Mouse (Mus musculus) layer of hippocampus, postnatal 10 days (tissue): ENCODE measurements at regions not wholly inside any gene's neighbourhood (a gene's known extent, or its start where the extent isn't known, plus 50 kb on each side); places are given as distances from the start of the nearest gene placed in this dataset.

Experiments
- DNase-seq, 2 experiments: peaks; one replicate each; pipeline ENCODE4 v3.0.0; 2021; ENCODE audit warnings: low spot score in 2 of 2

DNA sequence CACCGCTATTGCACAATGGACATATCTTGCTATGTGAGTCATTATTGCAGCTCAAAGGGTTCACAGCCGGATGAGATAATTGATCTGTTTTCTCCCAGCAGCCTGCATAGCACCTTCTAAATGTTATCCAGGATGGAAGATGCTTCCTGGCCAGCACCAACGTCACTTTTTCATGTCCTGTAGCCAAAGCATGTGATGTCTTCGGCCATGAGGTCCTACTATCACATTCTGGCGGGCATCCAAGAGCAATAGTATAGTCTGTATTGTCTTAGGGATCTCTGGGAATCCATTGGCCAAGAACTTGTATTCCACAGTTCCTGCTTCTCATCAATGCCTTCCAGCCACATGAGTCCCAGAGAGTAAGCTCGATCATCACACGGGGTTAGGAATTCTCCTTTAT is 70.6 kb downstream of the Npy start:
- DNase-seq, result no peak

DNA sequence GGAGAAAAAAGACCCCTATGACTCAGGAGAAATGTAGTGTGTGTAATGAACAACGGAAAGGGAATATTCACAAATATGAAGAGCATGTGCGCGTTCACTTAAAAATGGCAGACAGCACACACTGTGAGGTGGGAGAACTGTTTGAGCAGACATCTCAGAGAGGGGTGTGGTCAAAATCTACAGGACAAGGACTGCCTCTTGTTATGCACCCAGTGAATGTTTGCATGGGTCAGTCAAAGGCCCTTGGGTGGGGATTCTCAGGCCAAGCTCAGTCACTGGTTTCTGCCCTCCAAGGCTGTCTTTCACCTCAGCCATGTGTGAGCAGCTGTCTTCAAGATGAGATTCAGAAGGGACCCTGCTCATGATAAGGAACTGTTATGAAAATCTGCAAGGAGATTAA is 76.6 kb downstream of the Npy start:
- no peak for DNase-seq

DNA sequence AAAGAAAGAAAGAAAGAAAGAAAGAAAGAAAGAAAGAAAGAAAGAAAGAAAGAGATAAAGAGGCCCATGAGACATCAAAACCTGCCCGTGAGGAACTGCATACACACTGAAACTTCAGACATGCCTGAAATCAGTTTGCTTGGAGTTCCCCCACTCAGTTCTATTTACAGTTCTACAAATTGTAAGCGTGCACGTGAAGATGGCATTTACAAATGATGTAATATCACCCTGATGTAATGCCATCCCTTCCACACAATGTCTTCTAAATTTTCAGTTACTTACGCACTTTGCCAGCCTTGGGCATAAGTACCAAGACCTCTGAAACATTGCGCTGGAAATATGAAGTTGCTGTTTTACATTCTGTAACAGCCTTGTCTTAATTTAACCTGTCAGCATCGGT is 79.0 kb downstream of the Npy start:
- DNase-seq, result no peak

DNA sequence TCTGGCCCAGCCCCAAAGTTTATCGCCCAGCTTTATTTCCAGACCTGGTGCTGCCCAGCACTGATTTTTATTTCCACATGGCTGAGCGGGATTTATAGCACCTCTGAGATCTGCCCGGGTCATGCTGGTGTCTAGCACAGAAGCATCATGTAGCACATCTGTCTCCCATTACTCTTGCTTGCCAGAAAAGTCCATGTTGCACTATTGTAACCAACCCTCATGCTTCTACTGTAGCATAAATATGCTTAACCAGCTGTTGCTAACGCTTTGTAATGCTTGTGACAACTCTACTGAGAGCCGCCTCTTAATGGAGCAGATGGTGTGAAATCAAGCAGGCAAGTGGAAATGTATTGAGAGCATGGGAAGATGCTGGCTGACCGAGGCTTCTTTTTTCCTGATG is 81.5 kb downstream of the Npy start:
- no peak for DNase-seq

DNA sequence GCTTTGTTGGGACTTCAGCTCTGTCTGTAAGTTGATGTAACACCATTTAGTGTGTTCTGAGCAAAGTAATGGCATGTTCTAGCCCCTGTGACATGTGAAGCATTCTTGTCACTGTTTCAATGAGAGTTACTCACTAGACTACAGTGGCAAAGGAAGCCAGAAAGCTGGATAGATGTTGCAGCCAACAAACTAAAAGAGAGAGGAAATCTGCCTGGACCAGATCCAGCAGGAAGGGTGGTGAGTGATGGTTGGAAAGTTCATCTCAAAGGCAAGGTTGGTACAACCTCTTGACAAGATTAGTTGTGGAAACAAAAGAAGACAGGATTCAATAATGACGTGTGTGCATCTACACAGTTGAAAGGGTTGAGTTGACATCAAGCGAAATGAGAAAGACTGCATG is 83.9 kb downstream of the Npy start:
- DNase-seq, result no peak

DNA sequence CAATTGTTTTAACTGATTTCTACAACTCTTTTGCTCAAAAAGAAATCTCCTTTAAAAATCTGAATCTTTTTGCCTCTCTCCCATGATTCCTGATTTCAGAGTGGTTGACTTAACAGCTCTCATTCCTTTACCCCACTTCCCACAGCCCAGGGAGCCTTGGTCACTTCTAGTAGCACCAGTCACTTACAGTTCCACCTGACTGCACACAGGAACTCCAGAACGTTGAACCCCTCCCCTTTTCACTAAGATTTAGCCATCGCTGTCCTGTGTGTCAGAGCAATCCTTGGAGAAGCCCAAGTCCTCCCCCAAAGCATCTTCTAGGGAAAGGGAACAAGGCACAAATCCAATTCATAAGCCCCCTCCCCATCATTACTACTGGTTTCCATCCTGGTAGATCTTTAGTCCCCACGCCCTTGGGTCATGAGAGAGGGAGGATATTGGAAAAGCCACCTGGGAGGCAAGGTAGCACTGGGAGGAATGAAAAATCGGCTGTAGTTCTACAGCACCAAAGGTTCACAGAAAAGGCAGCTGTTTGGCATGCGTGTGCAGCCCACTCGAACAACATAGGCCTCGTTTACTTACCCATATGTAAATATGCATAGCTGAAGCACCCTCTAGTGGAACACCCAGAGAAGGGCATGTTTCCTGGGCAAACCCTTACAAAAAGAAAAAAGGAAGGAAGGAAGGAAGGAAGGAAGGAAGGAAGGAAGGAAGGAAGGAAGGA is 96.7 kb downstream of the Npy start:
- DNase-seq, result peak; percentile 16 to 37

DNA sequence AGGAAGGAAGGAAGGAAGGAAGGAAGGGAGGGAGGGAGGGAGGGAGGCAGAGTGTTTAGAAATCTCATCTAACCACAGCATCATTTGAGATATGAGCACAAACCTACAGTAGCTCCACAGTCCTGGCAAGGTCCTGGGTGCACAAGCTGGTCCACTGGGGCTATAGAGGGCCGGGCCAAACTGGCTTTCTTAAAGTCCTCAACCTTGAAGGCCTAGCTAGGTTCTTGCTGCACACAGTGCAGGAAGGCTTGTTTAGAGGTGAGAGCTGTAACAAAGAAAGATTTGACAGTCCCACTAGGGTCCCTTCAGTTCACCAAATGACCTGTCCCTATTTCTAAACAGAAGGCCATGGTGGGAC is 97.3 kb downstream of the Npy start:
- DNase-seq, result no peak

DNA sequence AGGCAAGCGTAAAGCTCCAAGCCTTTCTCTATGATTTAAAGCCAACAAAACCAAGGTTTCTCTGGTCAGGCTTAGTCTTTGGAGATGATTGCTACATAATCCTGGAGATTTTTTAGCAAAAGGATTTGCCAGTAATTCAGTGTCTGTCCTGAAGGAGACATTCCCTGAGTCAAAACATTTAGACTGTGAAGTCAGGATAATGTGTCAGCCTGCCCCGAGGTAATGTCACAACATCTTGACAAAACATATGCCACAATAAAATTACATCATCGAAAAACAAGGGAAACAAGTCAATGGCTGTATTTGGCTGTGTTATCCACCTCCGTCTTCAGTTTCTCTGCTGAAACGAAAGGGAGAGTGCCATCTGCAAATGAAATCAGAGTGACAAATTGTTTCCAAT is 101.8 kb downstream of the Npy start:
- no peak for DNase-seq

DNA sequence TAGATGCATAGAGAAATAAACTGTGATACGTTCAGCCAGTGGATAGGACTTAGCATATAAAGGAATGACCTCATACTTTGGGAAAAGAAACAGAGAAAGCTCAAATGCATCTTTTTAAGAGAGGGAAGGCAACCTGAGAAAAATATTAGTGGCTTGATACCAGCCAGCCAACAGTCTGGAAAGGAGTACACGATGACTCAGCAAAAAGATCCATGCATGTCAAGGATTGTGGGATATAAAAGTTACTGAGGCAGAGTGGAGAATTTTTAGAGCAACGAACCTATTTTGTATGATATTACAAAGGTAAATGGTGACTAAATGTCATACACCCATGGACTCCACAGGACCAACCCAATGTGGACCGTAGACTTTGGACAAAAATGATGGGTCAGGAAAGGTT is 105.6 kb downstream of the Npy start:
- no peak for DNase-seq

DNA sequence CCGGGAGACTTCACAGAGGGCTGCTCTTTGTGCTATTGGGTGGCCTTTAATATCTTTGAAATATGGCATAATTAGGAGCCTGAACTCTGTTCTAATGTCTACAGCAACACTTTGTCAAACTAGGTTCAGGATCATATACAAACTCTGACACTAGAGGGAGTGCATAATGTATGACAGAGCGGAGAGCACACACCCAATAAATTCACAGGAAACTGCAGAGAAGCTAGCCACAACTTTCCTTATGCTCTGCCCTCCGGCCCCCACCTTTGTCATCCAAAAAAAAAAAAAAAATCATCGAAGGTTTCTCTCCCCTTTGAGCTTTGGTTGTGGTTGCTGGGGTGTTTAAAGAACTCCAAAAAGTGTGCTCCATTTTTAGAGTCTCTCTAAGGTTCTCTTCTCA is 107.6 kb downstream of the Npy start:
- DNase-seq, result no peak

DNA sequence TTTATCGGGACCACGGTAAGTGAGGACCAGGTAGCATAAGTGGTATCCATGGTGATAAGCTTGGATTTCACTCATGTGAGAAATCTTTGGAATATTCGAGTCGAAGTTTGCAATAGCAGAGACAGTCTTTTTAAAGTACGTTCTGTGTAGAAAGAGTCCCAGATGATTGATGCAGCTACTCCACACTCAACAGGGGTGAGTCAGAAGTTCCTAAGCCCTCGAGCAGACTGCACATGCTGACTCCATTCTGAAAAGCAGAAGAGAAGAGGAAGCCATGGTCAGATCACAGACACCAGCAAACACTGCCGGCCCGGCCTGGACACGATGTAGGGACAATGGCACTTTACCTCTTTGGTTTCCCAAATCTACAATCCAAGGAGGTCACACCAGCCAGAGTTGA is 120.6 kb downstream of the Npy start:
- no peak for DNase-seq

DNA sequence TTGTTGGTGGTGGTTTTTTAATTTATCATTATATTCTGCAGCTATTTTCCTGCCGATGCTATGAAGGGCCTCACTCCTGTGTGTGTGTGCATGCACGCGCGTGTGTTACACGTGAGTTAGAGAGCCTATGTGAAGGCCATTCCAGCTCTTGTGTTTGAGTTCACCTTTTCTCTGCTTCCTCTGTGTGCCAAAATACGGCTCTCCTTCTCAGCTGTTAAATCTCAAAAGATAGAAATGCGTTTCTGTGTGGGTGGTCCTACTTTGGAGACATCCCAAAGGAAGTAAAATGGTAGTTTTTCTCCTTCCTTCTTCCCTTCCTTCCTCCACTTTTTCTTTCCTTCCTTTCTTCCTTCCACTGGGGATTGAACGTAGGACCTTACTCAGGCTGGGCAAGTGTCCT is 136.4 kb downstream of the Npy start:
- DNase-seq, result no peak

DNA sequence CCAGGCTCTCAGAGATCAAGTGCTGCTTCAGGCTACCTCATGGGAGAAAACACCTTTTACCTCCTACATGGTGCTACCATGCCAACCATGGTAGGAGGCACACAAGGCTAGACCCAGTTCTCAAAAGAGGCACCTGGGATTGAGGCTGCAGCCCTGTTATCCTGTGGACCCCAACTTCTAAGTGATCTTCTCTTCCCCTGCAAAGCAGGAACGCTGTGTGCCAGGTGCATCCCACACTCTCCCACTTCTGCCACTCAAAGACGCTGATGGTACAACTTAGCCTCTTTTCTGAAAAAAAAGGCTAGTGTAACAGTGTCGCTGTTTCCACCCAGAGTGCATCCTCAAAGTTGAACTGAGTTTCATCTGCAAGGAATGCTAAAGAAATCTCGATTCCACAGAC is 138.7 kb downstream of the Npy start:
- DNase-seq, result no peak

DNA sequence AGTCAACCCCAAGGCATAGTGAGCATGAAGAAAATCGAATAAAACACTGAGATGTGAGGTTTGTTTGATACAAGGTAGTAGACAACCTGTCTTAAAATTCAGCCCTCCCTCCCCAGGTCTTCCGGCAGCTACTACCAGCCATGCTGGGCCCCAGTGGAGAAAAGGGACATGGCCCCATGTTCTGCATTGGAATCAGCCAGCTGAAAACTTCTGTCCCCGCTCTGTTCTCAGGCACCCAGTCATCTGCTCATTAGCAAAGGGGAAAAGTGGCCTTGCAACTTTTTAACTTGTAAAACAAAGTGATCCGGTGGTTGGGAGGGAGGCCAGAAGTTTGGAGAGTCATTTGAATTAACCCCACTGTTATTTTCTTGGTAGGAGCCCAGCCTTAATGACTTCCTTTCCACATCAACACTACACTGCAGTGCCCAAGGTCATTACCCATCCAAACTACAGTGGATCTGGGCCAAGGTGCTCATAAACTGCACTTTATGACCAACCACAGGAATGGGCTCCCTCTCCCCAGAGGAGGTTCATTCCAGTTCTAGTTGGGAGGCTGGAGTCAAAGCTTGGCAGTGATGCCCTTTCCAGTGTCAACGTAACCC is 143.5 kb downstream of the Npy start:
- no peak for DNase-seq

DNA sequence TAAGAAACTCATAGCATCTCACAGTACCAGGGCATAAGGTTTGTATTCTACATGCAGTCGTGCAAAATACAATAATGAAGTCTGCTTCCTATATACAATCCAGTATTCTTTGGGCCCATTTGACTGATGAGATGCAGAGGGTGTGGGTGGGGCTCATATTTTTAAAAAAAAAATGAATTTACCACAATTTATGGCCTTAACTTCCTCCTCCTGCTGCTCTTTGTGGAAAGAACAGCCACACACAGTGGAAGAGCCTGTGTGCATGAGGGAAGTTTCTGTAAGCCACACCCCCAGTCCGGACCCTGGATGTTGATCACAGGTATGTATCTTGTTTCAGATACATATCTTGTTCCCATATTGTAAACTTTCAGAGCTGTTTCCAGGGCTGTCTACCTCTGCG is 143.5 kb upstream of the Mpp6 start:
- no peak for DNase-seq

DNA sequence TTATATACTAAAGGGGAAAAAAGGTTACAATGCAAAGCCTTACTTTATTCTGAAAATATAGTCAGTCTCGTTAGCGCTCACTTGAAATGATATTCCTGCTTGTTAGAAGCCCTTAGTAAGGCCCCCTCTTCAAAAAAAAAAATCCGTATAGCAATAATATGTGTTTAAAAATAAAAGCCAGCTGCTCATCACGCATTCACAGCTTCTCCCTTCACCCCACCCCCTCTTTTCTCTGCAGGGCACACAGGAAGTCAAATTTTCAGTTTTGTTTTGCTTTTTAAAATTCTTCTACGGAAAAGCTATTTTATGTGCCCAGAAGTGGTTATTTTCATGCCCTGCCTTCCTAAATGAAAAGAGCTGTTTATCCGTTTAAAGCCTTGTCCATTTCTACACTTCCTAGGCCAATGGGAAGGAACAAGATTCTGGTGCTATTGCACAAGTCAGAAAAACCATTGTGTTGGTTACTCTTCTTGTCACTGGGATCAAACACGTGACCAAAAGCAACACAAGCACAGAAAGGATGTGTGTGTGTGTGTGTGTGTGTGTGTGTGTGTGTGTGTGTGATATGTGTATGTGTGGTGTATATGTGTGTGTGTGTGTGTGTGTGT is 136.7 kb upstream of the Mpp6 start:
- DNase-seq, result no peak

DNA sequence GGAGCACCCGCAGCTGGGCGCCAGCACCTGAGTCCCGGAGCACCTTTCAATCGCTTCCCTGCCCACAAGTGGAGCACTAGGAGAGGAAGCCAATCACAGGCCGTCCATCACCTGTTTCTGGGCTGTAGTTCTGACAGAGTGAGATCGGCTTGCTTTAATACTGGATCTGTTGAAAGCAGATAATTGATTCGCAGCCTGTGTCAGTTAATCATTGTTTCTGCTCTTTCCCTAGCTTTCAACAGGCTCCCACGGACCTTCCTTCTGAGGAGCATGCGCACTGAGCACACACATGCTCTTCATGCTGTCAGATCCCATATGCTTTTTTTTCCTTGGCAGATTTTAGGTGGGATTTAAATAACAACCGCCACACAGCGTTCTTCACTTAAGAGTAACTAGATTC is 132.3 kb upstream of the Mpp6 start:
- DNase-seq, result peak; percentile 32 to 49

DNA sequence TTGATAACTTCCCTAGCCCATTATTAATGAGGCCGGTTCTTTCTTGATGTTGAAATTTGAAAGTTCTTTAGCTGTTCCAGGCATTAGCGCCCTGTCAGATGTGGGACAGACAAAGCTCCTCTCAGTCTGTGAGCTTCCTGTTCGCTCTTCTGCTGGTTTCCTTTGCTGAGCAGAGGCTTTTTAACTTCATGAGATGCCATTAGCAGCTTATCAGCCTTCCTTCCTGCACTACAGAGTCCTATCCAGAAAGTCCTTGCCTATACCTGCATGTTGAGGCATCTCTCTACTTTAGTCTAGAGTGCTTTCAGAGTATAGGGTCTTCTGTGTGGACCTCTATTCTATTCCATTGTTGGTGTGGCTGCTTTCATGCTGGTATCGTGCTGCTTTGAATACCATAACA is 126.3 kb upstream of the Mpp6 start:
- DNase-seq, result no peak

DNA sequence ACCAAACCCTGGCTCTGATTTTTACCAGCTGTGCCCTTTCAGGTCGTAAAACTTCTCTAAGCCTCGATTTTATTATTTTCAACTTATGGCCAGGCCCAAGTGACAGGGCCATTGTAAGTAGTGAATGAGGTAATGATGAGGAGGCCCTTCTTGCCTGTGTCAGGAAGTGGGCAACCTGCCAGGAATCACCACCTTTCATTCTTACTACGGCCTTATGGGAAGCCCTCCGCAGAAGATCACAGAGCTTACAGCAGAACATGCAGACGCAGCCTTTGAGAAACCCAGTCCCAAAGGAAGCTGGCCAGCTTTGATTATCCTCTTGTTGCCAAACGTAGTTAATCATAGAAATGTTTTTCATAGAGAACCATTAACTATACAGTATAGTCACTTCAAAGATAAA is 124.9 kb upstream of the Mpp6 start:
- DNase-seq, result no peak

DNA sequence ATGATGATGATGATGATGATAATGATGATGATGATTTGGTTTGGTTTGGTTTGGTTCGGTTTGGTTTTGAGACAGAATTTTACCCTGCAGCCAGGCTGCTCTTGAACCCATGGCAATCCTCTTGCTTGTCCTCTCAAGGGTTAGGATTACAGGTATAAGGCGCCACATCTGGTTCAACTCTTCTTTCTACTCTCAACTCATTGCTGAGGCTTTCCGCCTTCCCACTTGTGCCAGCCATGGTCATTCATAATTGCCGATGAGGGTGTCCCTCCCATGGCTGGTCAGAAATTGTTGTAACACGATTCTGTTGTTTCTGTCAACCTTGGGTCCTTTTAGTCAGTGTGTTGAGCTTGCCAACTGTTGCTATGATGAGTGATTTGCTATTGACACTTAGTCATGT is 122.9 kb upstream of the Mpp6 start:
- DNase-seq, result no peak

DNA sequence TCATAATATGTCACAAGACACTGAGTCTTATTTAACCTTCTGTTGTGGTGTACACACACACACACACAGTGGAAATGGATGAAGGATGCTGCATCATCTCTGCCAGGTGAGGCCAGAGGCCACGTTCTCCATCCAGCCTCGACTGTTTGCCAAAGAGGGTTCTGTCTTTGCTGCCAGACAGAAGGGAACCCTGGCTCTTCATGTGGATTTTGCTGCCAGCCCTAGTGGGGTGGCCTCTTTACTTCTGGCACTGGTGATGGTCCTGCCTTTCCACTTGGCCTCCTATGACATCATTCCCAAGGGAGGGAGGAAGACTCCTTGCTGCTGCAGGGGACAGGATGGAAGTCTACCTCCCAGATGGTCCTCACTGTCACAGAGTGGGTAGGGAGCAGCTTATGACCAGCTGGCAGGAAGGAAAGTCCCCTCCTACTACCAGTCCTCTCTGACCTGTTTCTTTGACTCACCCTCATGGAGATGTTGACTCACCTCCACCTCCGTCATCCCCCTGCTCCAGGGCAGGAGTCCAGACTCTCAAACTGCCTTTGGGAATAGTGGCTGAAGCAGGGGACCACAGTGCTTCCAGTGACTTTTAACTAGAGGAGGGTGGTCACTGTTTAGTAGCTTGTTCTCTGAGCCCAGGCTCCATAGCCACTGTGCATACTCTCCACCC is 122.4 kb upstream of the Mpp6 start:
- DNase-seq, result no peak
